ENCODE assay signal across 26 mouse cellular contexts in the genomic region with DNA sequence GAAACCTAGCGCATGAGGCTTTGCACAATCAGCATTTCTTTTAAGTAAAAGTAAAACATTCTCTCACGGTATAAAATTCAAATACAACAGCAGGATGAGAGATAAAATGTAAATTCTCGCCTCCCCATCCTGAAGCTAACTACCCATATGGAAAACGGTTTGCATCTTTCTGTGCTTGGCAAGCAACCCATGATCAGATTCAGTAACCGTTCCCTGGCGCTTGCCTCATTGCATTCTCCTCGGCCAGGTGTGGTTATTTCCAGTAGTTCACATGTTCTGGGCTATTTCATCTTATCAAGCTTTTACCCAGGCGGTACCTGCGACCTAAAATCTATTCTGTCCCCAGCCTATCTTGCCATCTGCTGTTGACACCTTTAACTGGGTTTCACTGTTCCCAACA.
"Had no signal": no experiment of that assay in that cellular context is flagged by ENCODE, and none has a peak within 500 bp of the region (broad histone marks: within the 10 kb centered on the region; RNA-seq: fewer than 3 reads in every experiment).

No protein-coding gene starts in this region.

- H3K27ac ChIP-seq: heart, embryonic 13.5 days; heart, embryonic 15.5 days; hindbrain, embryonic 13.5 days; hindbrain, embryonic 15.5 days; hindbrain, postnatal 0 days; kidney, embryonic 15.5 days; kidney, postnatal 0 days; layer of hippocampus, adult 2 months; limb, embryonic 13.5 days; limb, embryonic 15.5 days; liver, embryonic 12.5 days; liver, embryonic 14.5 days had no signal

- H3K4me3 ChIP-seq: heart, embryonic 13.5 days; heart, embryonic 15.5 days; hindbrain, embryonic 13.5 days; hindbrain, embryonic 15.5 days; kidney, embryonic 15.5 days; layer of hippocampus, adult 2 months; limb, embryonic 13.5 days; limb, embryonic 15.5 days; liver, embryonic 12.5 days had no signal

- DNase-seq: forebrain, postnatal 0 days; gastrocnemius, postnatal 14 days; gastrocnemius, postnatal 36 days; heart, adult 18-20 months; heart, postnatal 14 days; heart, postnatal 36 days; kidney, adult 11 months; kidney, adult 2 months; kidney, adult 9 months; kidney, postnatal 14 days; kidney, postnatal 36 days; layer of hippocampus, postnatal 36 days; left cerebral cortex, postnatal 4 days had no signal

- ATAC-seq: forebrain, postnatal 0 days; hindbrain, postnatal 0 days; intestine, embryonic 16.5 days; liver, embryonic 12.5 days had no signal
